Mouse (Mus musculus): Measurements from ENCODE around the gene Micu1. TPM values are rescaled to one million over a fixed set of nuclear protein-coding genes. Genes with fewer than 3 reads are reported as not detected.

The Micu1 gene
- polyA plus RNA-seq, 1 experiment from 2014 or later, result 26.4 TPM

DNA sequence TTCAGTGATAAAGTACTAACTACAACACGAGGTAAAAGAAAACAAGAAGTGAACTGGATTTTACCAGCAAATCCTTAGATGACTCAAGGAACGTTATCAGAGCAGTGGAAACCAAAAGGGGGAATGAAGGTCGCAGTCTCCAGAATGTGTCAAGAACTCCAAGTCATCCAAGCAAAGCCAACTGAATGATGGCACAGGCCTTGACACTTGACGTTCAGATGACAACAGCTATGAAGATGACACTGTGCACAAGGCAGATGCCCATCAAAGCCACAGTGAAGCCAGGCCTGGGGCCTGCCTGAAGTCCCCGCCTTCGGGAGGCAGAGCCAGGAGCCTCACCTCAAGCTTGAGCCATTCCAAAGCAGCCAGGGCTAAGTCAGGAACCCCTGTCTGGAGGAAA lies 62.5 kb downstream of the Micu1 start:
- no peak for ATAC-seq
- H3K4me2 ChIP-seq (ENCODE audit: low read depth, low read length), result no peak overlapping the region
- no peaks in the 10 kb centered on the region for H3K27me3 ChIP-seq (ENCODE audit: insufficient read depth, low read length)
- 82% methylated on average over 6 of the region's 6 CpGs for WGBS (ENCODE audit: insufficient replicate concordance)
- H3K9me3 ChIP-seq (ENCODE audit: low read length), result no peaks in the 10 kb centered on the region
- no peak for DNase-seq
- H3K27ac ChIP-seq (ENCODE audit: low read depth), result no peak overlapping the region
- H3K36me3 ChIP-seq (replicated peaks; ENCODE audit: insufficient read depth, low read length), result no peaks in the 10 kb centered on the region; the same call in 1 of the 2 replicates
- peaks cover 6% of the 10 kb centered on the region; the same call in 1 of the 2 replicates for H3K4me1 ChIP-seq (ENCODE audit: insufficient read depth)
- TF ChIP-seq CTCF (IDR thresholded peaks at IDR 0.05; ENCODE audit: low read depth), result no peak
- TF ChIP-seq EP300 (IDR thresholded peaks at IDR 0.05; ENCODE audit: low read depth), result no peak
- H3K4me3 ChIP-seq (ENCODE audit: low read depth, low read length), result no peak overlapping the region
- H3K9ac ChIP-seq (replicated peaks), result no peak overlapping the region

GRCm38 (mm10) chr10:59768369-59769079 lies 66.2 kb downstream of the Micu1 start:
- peak overlapping the region; percentile 11; the same call in 1 of the 2 replicates for H3K4me2 ChIP-seq (ENCODE audit: low read depth, low read length)
- ATAC-seq, result peak; percentile 96
- no peaks in the 10 kb centered on the region for H3K27me3 ChIP-seq (ENCODE audit: insufficient read depth, low read length)
- H3K36me3 ChIP-seq (replicated peaks; ENCODE audit: insufficient read depth, low read length), result 0 out of 2 replicates have a peak, but pooled peaks cover 3% of the 10 kb centered on the region
- H3K27ac ChIP-seq (ENCODE audit: low read depth), result peak overlapping the region; percentile 76
- no peak overlapping the region for H3K4me3 ChIP-seq (ENCODE audit: low read depth, low read length)
- no peak for DNase-seq
- WGBS (ENCODE audit: insufficient replicate concordance), result 63% methylated on average over 13 of the region's 13 CpGs
- TF ChIP-seq EP300 (IDR thresholded peaks at IDR 0.05; ENCODE audit: low read depth) (no peak), CTCF (IDR thresholded peaks at IDR 0.05; ENCODE audit: low read depth) (no peak)
- peak overlapping the region; percentile 30; the same call in 1 of the 2 replicates for H3K9ac ChIP-seq (replicated peaks)
- no peaks in the 10 kb centered on the region for H3K9me3 ChIP-seq (ENCODE audit: low read length)
- peaks cover 7% of the 10 kb centered on the region; the same call in 1 of the 2 replicates for H3K4me1 ChIP-seq (ENCODE audit: insufficient read depth)

- H3K36me3 ChIP-seq (replicated peaks; ENCODE audit: insufficient read depth, low read length), result peaks cover 9% of the 10 kb centered on the region; the same call in 1 of the 2 replicates
- 86% methylated on average over 6 of the region's 6 CpGs for WGBS (ENCODE audit: insufficient replicate concordance)
- TF ChIP-seq EP300 (IDR thresholded peaks at IDR 0.05; ENCODE audit: low read depth) (no peak), CTCF (IDR thresholded peaks at IDR 0.05; ENCODE audit: low read depth) (no peak)
- peaks cover 11% of the 10 kb centered on the region; the same call in 1 of the 2 replicates for H3K4me1 ChIP-seq (ENCODE audit: insufficient read depth)
- ATAC-seq, result no peak
- no peak overlapping the region for H3K27ac ChIP-seq (ENCODE audit: low read depth)
- no peak overlapping the region for H3K4me3 ChIP-seq (ENCODE audit: low read depth, low read length)
- DNase-seq, result no peak
- H3K4me2 ChIP-seq (ENCODE audit: low read depth, low read length), result no peak overlapping the region
- no peaks in the 10 kb centered on the region for H3K27me3 ChIP-seq (ENCODE audit: insufficient read depth, low read length)
- H3K9ac ChIP-seq (replicated peaks), result no peak overlapping the region
- no peaks in the 10 kb centered on the region for H3K9me3 ChIP-seq (ENCODE audit: low read length)
Observed at GRCm38 (mm10) chr10:59771375-59772048, 69.2 kb downstream of the Micu1 start.

GRCm38 (mm10) chr10:59772049-59772397 lies 69.7 kb downstream of the Micu1 start:
- no peak overlapping the region for H3K27ac ChIP-seq (ENCODE audit: low read depth)
- peaks cover 9% of the 10 kb centered on the region; the same call in 1 of the 2 replicates for H3K36me3 ChIP-seq (replicated peaks; ENCODE audit: insufficient read depth, low read length)
- 83% methylated on average over 2 of the region's 2 CpGs for WGBS (ENCODE audit: insufficient replicate concordance)
- H3K4me1 ChIP-seq (ENCODE audit: insufficient read depth), result peaks cover 11% of the 10 kb centered on the region; the same call in 1 of the 2 replicates
- H3K9ac ChIP-seq (replicated peaks), result no peak overlapping the region
- TF ChIP-seq CTCF (IDR thresholded peaks at IDR 0.05; ENCODE audit: low read depth) (no peak), EP300 (IDR thresholded peaks at IDR 0.05; ENCODE audit: low read depth) (no peak)
- no peaks in the 10 kb centered on the region for H3K9me3 ChIP-seq (ENCODE audit: low read length)
- no peak overlapping the region for H3K4me3 ChIP-seq (ENCODE audit: low read depth, low read length)
- H3K27me3 ChIP-seq (ENCODE audit: insufficient read depth, low read length), result no peaks in the 10 kb centered on the region
- H3K4me2 ChIP-seq (ENCODE audit: low read depth, low read length), result no peak overlapping the region
- DNase-seq (no peak), ATAC-seq (no peak)

GRCm38 (mm10) chr10:59773441-59774140 lies 71.3 kb downstream of the Micu1 start:
- Histone ChIP-seq H3K9me3 (ENCODE audit: low read length) (no peaks in the 10 kb centered on the region), H3K36me3 (replicated peaks; ENCODE audit: insufficient read depth, low read length) (peaks cover 9% of the 10 kb centered on the region; the same call in 1 of the 2 replicates), H3K4me2 (ENCODE audit: low read depth, low read length) (no peak overlapping the region), H3K4me1 (ENCODE audit: insufficient read depth) (peaks cover 7% of the 10 kb centered on the region; the same call in 1 of the 2 replicates), H3K27ac (ENCODE audit: low read depth) (0 out of 2 replicates have a peak overlapping the region, but pooled peaks have one; percentile 29), H3K4me3 (ENCODE audit: low read depth, low read length) (no peak overlapping the region), H3K9ac (replicated peaks) (no peak overlapping the region), H3K27me3 (ENCODE audit: insufficient read depth, low read length) (no peaks in the 10 kb centered on the region)
- no peak for DNase-seq
- WGBS (ENCODE audit: insufficient replicate concordance), result 79% methylated on average over 13 of the region's 13 CpGs
- ATAC-seq, result no peak
- TF ChIP-seq EP300 (IDR thresholded peaks at IDR 0.05; ENCODE audit: low read depth) (no peak), CTCF (IDR thresholded peaks at IDR 0.05; ENCODE audit: low read depth) (no peak)

GRCm38 (mm10) chr10:59774141-59774534 lies 71.9 kb downstream of the Micu1 start:
- no peak overlapping the region for H3K9ac ChIP-seq (replicated peaks)
- ATAC-seq, result peak; percentile 66
- TF ChIP-seq CTCF (IDR thresholded peaks at IDR 0.05; ENCODE audit: low read depth) (no peak), EP300 (IDR thresholded peaks at IDR 0.05; ENCODE audit: low read depth) (no peak)
- no peaks in the 10 kb centered on the region for H3K27me3 ChIP-seq (ENCODE audit: insufficient read depth, low read length)
- H3K36me3 ChIP-seq (replicated peaks; ENCODE audit: insufficient read depth, low read length), result peaks cover 9% of the 10 kb centered on the region; the same call in 1 of the 2 replicates
- H3K4me3 ChIP-seq (ENCODE audit: low read depth, low read length), result no peak overlapping the region
- DNase-seq, result no peak
- H3K4me2 ChIP-seq (ENCODE audit: low read depth, low read length), result no peak overlapping the region
- peak overlapping the region; percentile 31; the same call in 1 of the 2 replicates for H3K27ac ChIP-seq (ENCODE audit: low read depth)
- H3K9me3 ChIP-seq (ENCODE audit: low read length), result no peaks in the 10 kb centered on the region
- WGBS (ENCODE audit: insufficient replicate concordance), result 75% methylated on average over 3 of the region's 3 CpGs
- peaks cover 5% of the 10 kb centered on the region; the same call in 1 of the 2 replicates for H3K4me1 ChIP-seq (ENCODE audit: insufficient read depth)
